Mouse (Mus musculus) cortical plate, adult 2 months (tissue): Measurements from ENCODE around the gene Smim14.

Experiments
- CTCF ChIP-seq: fragments of 200-500 bp; IDR thresholded peaks from 2 replicates; pipeline ENCODE4 v1.5.1; 2011; ENCODE audit warnings: mild to moderate bottlenecking, control low read depth, low read length; ENCODE audit not compliant: insufficient read depth; ENCODE audit errors: extremely low read depth
- POLR2A ChIP-seq: fragments of 200-500 bp; IDR thresholded peaks from 2 replicates; pipeline ENCODE4 v1.6.1; 2011; ENCODE audit warnings: mild to moderate bottlenecking, low read length, control low read depth; ENCODE audit not compliant: insufficient read depth; ENCODE audit errors: extremely low read depth

- TF ChIP-seq CTCF (no peak), POLR2A (no peak)
These were observed 7.6 kb upstream of the Smim14 start for GRCm38 (mm10) chr5:65544616-65545015.
